Mouse (Mus musculus): ENCODE results near the gene Zfp36. TPM values are rescaled to one million over a fixed set of nuclear protein-coding genes. Genes with fewer than 3 reads are reported as not detected.
"Not testable (repeated sequence)": the region's sequence is repeated elsewhere in the genome, so short reads cannot be mapped to it uniquely, and the experiment has no call there.

The Zfp36 gene
- total RNA-seq, 1 experiment from 2014 or later = 198 TPM

GRCm38 (mm10) chr7:28386877-28387276 lies 6.8 kb upstream of the Zfp36 start:
- not testable (repeated sequence) for ATAC-seq (replicated peaks in 1 of 2; ENCODE audit: insufficient read depth in 1 of 2, low FRiP score in 2 of 2, low TSS enrichment in 1 of 2, low read depth in 1 of 2, poor library complexity in 2 of 2, severe bottlenecking in 2 of 2)

GRCm38 (mm10) chr7:28386462-28386861 lies 6.4 kb upstream of the Zfp36 start:
- ATAC-seq (replicated peaks in 1 of 2; ENCODE audit: insufficient read depth in 1 of 2, low FRiP score in 2 of 2, low TSS enrichment in 1 of 2, low read depth in 1 of 2, poor library complexity in 2 of 2, severe bottlenecking in 2 of 2) = peak; percentile 57 to 63

DNA sequence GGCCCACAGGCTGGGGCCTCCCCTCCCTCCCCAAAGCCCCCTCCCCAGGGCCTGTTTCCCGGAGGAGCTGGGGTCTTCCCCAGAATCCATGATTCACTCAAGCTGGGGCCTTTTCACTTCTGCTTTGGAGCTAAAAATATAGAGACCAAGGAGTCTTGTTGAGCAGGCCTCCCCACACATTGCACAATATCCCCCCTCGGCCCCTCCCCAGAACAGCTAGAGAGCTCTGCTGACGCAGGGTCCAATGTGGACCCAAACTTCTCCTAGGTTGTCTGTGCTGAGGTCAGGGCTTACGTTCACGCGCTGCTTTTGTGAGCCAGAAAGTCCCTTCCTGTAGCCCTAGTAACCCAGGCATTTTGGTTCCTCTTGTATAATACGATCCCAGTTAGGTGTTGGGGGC lies 6.0 kb upstream of the Zfp36 start:
- peak; percentile 12 to 30; a peak in 3 of 4 replicates for ATAC-seq (replicated peaks in 1 of 2; ENCODE audit: insufficient read depth in 1 of 2, low FRiP score in 2 of 2, low TSS enrichment in 1 of 2, low read depth in 1 of 2, poor library complexity in 2 of 2, severe bottlenecking in 2 of 2)

DNA sequence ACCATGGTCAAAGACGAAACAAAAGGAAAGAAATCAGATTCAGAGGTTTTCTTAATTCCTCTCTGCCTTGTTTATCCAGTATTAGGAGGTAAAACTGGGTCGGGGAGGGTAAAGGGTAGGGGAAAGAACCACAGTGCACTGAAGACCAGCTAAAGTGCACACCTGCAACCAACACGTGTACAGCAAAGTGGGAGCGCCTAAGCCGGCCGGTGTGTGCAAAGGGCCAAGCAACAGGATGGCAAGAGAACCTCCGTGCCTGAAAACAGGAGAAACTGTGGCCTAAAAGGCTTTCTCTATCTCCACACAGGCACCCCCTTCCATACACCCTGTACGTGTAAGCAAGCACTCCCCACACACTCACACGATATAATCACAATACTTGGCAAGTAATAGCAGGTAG lies 5.1 kb upstream of the Zfp36 start:
- no peak for ATAC-seq (replicated peaks in 1 of 2; ENCODE audit: insufficient read depth in 1 of 2, low FRiP score in 2 of 2, low TSS enrichment in 1 of 2, low read depth in 1 of 2, poor library complexity in 2 of 2, severe bottlenecking in 2 of 2)

DNA sequence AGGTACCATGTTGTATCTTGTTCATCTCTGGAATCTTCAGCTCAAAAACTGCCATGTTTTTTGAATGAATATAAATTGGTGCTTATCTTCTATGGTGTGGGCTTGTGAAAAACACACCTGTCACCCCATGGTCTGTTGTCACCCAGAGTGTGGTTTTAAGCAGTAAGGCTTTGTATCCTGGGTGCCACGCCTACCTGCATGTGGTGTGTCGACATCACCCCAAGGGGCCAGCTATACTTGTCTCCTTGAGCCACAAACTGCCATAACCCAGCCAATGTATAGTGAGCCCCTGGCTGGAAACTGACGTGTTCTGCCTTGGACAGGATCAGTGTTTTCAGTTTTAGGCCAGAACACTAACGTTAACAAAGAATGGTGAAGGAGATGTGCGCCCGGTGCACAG lies 4.1 kb upstream of the Zfp36 start:
- ATAC-seq (replicated peaks in 1 of 2; ENCODE audit: insufficient read depth in 1 of 2, low FRiP score in 2 of 2, low TSS enrichment in 1 of 2, low read depth in 1 of 2, poor library complexity in 2 of 2, severe bottlenecking in 2 of 2) = no peak

DNA sequence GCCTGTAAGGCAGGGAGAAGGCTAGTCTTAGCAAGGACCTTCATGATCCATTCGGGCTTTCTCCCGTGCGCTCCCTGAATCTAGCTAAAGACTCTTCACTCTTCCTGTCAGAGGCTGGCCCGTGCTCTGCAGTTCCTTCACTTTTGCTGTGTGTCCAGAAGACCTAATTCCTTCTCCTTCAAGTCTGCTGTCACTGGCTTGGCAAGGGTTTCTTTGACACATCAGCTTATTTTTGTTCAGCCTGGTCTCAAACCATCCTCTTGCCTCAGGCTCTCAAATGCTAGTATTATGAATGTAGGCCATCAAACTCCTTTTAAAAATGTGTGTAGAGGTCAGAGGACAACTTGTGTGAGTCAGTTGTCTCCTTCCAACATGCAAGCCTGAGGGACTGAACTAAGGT lies 3.6 kb upstream of the Zfp36 start:
- no peak for ATAC-seq (replicated peaks in 1 of 2; ENCODE audit: insufficient read depth in 1 of 2, low FRiP score in 2 of 2, low TSS enrichment in 1 of 2, low read depth in 1 of 2, poor library complexity in 2 of 2, severe bottlenecking in 2 of 2)

- peak; percentile 18 to 19 for ATAC-seq (replicated peaks in 1 of 2; ENCODE audit: insufficient read depth in 1 of 2, low FRiP score in 2 of 2, low TSS enrichment in 1 of 2, low read depth in 1 of 2, poor library complexity in 2 of 2, severe bottlenecking in 2 of 2)
Observed at GRCm38 (mm10) chr7:28382981-28383396, 2.9 kb upstream of the Zfp36 start.

- no peak for ATAC-seq (replicated peaks in 1 of 2; ENCODE audit: insufficient read depth in 1 of 2, low FRiP score in 2 of 2, low TSS enrichment in 1 of 2, low read depth in 1 of 2, poor library complexity in 2 of 2, severe bottlenecking in 2 of 2)
Observed at GRCm38 (mm10) chr7:28382347-28382951, 2.4 kb upstream of the Zfp36 start.

- peak; percentile 1 to 3; a peak in 3 of 4 replicates for ATAC-seq (replicated peaks in 1 of 2; ENCODE audit: insufficient read depth in 1 of 2, low FRiP score in 2 of 2, low TSS enrichment in 1 of 2, low read depth in 1 of 2, poor library complexity in 2 of 2, severe bottlenecking in 2 of 2)
Observed at GRCm38 (mm10) chr7:28381938-28382337, 1.9 kb upstream of the Zfp36 start.

DNA sequence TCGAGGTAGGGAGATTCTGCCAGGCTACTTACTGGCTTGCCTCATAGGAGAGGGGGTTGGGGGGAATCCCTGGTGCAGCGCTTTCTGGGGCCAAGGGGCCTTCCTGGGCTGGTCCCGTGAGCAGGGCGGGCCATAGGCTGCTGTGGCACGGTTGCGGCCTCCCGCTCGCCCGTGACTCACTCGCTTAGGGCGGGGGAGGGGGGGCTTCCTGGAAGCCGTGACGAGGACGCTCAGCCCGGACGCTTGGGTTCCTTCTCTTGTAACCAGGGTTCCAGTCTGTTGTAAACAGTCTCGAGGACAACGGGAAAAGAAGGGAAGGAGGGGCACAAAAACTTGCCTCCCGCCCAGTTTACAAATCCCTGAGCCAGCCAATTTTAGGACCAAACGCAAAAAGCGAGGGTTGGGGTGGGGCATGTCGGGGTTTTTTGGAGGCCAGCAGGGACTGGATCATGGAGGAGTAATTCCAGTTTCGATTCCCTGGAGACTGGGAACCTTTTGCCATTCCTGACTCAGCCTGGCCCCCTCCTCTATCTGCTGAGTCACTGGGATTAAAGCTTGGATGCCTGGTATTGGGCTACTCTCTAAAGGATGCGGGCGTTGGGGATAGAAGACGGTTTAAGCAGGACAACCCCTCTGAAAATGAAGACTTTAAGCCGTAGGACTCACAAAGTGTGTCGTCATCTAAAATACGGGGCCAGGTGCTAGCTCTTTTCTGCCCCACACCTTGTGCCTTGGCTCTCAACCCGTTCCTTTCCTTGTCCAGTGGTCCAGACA lies 1.2 kb upstream of the Zfp36 start:
- peak; percentile 20 to 30 for ATAC-seq (replicated peaks in 1 of 2; ENCODE audit: insufficient read depth in 1 of 2, low FRiP score in 2 of 2, low TSS enrichment in 1 of 2, low read depth in 1 of 2, poor library complexity in 2 of 2, severe bottlenecking in 2 of 2)

DNA sequence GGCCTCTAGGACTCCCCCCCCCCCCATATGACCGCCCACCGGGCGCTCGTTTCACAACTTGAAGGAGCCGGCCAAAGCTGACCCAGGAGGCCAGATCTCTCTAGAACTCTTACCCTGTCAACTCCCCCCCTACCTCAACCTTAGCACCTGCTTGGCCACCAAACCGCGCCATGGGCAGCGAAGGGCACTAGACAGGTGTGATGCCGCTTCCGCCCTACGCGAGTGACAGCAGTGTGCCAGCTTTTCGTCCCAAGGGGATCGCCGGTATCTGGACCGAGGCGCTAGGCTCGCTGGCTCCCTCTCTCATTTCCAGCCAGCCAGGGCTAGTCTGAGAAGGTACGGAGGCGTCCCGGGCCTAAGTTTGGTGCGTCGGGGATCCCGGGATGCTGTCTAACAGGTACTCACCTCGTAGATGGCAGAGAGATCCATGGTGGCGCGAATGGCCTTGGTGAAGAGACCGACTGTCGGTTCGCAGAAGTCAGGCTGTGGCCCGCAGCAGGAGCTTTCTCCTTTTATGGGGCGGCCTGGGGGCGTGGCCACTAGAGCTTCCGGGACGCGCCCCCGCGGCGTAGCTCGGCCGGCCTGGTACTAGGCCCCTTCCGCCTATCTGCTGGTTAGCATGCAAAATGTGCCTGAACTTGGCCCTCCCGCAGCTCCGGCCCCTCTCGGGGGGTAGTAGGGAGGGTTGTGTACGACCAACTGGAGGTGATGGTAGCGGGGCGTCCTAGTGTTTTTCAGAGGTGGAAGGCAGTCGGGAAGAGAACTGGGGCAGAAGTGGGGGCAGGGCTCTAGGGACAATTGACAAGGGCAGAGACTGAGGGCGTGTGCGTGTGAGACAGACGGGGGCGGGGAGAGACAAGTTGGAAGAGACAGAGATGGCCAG lies 1.0 kb downstream of the Zfp36 start:
- ATAC-seq (replicated peaks in 1 of 2; ENCODE audit: insufficient read depth in 1 of 2, low FRiP score in 2 of 2, low TSS enrichment in 1 of 2, low read depth in 1 of 2, poor library complexity in 2 of 2, severe bottlenecking in 2 of 2) = peak; percentile 25 to 26

GRCm38 (mm10) chr7:28378066-28378690 lies 1.9 kb downstream of the Zfp36 start:
- no peak for ATAC-seq (replicated peaks in 1 of 2; ENCODE audit: insufficient read depth in 1 of 2, low FRiP score in 2 of 2, low TSS enrichment in 1 of 2, low read depth in 1 of 2, poor library complexity in 2 of 2, severe bottlenecking in 2 of 2)

GRCm38 (mm10) chr7:28377190-28378065 lies 2.6 kb downstream of the Zfp36 start:
- no peak for ATAC-seq (replicated peaks in 1 of 2; ENCODE audit: insufficient read depth in 1 of 2, low FRiP score in 2 of 2, low TSS enrichment in 1 of 2, low read depth in 1 of 2, poor library complexity in 2 of 2, severe bottlenecking in 2 of 2)

DNA sequence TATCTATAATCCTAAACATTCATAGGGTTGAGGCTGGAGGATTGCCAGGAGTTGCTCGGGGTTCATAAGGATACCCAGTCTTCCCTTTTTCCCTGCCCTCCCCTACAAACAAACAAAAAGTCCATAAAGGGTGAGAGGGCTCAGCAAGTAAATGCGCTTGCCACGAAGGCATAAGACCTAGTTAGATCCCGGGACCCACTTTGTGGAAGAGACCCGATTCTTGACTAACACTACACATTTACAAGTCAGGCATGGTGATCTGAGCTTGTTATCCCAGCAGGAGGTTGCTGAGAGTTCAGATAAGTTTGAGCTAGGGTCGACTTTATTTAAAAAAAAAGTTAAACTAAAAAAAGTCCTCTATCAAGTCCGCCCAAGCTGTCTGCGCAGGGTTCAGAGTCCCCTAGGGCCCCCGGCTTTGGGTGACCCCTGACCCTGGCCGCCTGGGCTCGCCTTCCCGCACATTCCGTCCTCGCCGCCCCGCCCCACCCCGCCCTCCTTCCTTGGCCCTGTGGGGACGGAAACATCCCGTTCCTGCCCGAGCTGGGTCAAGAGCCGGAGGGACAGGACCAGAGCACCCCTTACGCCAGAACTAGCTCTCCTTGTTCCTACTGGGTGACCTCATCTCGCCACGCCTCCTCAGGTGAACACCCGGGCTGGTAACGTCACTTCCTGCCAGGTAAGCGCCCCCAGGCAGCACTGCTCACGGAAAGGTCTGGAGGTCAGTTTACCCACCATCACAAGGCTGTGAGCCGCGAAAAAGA lies 3.9 kb downstream of the Zfp36 start:
- no peak for ATAC-seq (replicated peaks in 1 of 2; ENCODE audit: insufficient read depth in 1 of 2, low FRiP score in 2 of 2, low TSS enrichment in 1 of 2, low read depth in 1 of 2, poor library complexity in 2 of 2, severe bottlenecking in 2 of 2)

DNA sequence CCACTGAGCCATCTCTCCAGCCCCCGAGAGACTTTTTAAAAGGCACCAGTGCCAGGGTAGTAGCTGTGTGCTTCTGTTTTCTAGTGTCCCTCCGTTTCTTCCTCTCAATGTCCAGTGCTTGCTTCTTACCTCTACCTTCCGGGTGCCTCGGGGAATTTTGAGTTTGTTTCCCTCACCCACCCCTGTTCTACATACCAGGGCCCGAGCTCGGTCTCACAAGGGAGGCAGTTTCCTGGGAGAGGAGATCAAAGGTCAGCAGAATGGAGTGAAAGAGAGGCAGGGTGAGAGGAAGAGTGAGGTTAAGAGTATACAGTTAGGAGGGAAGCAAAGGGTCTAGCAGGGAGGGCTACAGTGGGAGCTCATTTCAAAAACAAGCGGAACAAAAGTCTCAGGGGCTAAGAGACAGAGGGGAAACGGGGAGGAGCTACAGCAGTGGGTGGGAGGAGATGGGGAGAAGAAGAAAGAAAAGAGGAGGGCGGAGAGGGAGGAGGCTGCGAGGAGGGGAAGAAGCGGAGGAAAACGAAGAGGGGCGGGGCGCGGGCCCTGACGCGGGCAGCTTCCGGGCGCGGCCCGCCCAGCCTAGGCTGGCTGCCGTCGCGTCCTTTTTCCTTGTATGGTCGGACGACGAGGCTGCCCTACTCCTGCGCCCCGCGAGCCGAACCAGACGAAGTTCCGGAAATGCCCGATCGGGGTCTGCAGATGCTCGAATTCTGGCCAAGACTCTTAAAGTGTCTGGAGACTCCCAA lies 4.7 kb downstream of the Zfp36 start:
- ATAC-seq (replicated peaks in 1 of 2; ENCODE audit: insufficient read depth in 1 of 2, low FRiP score in 2 of 2, low TSS enrichment in 1 of 2, low read depth in 1 of 2, poor library complexity in 2 of 2, severe bottlenecking in 2 of 2) = peak; percentile 22
